Mouse (Mus musculus): ENCODE results near the gene Man2b2.

Man2b2 gene

GRCm38 (mm10) chr5:36831272-36831671, 819 bp upstream of the Man2b2 start:
- no peak for DNase-seq (ENCODE audit: low spot score)

- DNase-seq (ENCODE audit: low spot score), result no peak
Observed at GRCm38 (mm10) chr5:36829098-36829497, 1.4 kb downstream of the Man2b2 start.

- no peak for DNase-seq (ENCODE audit: low spot score)
Observed at GRCm38 (mm10) chr5:36822907-36823306, 7.5 kb downstream of the Man2b2 start.

- DNase-seq (ENCODE audit: low spot score), result peak; percentile 33
Observed at GRCm38 (mm10) chr5:36820142-36820541, 10.3 kb downstream of the Man2b2 start.

DNA sequence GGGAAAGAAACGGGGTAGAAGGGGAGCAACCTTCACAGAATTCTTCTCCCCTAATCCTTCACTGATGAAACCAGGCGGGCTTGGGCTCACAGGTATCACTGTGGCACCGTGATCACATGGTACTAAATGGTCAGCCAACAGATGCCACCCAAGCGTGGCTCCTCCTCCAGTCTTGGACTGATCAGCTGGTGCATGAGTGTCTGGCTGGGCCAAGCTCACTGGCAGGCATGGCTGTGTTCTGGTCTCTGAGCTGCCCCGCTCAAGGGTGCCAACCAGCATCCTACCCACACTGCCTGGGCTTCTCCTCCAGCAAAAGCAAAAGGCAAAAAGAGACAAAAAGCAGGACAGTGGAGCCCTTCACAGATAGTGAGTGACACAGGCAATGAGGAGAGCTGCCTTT, 10.7 kb downstream of the Man2b2 start:
- DNase-seq (ENCODE audit: low spot score), result no peak

DNA sequence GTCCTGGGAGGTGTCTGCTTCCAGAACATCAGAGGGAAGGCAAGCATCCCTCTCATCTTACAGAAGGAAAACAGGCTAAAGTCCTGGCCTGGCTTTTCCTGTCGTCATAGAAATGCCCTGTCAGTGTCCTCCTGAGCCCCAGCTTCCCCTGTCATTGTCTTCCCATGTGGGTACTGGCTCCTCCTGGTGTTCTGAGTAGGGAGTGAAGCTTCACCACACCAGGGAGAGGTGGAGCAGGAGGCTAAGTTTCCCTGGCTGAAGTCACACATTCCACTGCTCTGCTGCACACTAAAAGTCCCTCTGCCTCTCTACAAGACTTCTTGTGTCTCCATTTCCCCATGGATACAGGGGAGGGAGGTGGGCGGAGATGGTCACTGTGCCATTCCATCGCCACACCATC, 12.7 kb downstream of the Man2b2 start:
- no peak for DNase-seq (ENCODE audit: low spot score)

- DNase-seq (ENCODE audit: low spot score), result no peak
Observed at GRCm38 (mm10) chr5:36814554-36814953, 15.9 kb downstream of the Man2b2 start.

DNA sequence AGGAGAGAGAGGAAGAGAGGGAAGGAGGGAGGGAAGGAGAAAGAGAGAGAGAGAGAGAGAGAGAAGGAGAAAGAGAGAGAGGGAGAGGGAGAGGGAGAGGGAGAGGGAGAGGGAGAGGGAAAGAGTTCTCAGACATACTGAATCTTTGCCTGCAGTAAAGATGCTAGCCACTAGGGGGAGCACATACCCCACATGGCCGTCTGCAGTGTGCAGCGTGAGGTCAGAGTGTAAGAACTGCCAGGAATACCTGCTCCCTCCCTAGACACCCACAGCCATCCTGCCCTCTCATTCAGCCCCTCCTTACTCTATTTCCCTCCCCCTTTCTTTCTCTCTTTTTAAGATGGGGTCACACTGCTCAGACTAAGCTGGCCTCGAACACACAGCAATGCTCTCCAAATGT, 19.0 kb downstream of the Man2b2 start:
- DNase-seq (ENCODE audit: low spot score), result peak; percentile 69

DNA sequence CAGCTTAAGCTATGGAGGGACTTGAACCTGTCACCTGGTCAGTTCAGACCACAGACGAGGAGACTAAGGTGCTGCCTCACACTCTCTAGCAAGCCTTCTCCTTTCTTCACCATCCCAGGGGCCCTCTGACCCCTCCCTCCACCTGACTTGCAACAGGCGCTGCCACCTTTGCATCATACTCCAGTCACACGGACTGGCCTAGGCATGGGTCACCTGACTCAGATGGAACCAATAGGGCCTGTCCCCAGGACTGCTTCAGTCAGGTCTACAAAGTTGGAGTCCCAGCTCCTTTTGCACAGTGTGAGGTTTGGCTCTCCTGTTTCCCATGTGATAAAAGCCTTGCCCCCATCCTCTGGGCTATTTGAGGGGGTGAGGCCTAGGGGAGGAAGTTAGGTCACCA, 19.8 kb downstream of the Man2b2 start:
- DNase-seq (ENCODE audit: low spot score), result no peak

GRCm38 (mm10) chr5:36809123-36809522, 21.3 kb downstream of the Man2b2 start:
- DNase-seq (ENCODE audit: low spot score), result no peak

DNA sequence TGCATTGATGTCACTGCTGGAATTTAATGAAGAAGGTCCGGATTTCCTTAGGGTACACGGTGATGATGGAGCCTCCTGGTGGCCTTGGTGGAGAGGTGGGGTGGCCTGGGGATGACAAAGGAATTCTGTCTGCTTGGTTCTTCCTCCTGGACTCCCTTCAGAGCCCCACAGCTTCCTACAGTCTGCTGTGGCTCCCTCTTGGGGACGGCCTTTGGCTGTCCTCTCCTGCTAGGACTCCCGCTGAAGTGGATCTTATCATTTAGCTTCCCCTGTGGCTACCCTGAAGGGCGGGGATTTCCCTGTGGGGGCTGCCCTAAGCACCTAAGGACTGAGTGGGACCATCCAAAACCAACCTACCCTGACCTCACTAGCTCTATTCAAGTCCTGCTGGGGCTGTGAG, 23.3 kb downstream of the Man2b2 start:
- no peak for DNase-seq (ENCODE audit: low spot score)

DNA sequence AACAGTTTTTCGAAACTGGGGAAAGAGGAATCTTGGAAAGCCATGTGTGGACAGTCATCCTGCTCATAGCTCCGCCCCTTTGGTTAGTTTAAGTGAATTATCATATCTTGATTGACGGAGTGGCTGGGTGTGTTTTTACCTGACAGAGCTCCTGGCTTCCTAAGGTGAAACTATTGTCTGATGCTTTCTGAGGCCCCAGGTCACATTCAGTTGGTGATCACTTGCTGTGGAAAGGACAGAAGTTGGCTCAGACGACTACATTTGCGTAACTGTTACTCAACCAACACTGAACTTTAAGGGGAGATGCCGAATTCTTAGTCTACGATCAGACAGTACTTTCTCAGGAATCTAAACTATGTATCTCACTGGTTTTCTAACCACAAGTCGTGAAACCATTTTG, 33.2 kb downstream of the Man2b2 start:
- DNase-seq (ENCODE audit: low spot score), result no peak

DNA sequence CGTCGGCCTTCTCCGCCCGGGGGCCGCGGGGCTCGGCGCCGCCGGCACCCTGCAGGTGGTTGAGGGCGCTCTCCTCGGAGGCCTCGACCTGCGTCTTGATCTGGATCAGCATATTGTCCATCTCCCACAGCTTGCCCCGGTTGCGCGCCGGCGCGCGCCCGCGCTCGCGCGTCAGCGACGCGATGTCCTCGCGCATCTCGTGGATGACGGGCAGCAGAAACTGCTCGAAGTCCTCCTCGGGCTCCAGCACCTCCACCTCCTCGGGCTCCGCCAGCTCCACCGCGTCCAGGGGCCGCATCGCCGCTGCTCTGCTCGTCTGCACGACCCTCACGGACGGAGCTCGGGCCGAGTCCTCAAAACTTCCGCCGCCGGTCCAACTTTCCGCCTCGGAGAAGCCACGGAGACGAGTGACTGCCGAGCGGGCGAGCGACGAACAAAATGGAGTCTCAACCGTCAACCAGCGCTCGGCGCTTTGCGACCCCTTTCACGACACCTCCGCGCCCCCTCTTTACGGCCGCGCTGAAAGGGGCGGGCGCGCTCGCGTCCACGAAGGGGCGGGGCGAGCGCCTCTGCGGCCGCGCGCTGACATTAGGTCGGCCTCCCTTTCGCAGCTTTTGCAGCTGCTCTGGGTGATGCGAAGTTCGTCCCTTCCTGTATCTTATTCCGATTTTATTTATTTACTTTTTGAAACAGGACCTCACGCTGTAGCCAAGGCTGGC, 34.0 kb downstream of the Man2b2 start, which contains the start of gene Mrfap1:
Mrfap1 (minus strand) TSS at position 477 of the 719 bp plus-strand sequence.
- DNase-seq (ENCODE audit: low spot score), result peak; percentile 93

DNA sequence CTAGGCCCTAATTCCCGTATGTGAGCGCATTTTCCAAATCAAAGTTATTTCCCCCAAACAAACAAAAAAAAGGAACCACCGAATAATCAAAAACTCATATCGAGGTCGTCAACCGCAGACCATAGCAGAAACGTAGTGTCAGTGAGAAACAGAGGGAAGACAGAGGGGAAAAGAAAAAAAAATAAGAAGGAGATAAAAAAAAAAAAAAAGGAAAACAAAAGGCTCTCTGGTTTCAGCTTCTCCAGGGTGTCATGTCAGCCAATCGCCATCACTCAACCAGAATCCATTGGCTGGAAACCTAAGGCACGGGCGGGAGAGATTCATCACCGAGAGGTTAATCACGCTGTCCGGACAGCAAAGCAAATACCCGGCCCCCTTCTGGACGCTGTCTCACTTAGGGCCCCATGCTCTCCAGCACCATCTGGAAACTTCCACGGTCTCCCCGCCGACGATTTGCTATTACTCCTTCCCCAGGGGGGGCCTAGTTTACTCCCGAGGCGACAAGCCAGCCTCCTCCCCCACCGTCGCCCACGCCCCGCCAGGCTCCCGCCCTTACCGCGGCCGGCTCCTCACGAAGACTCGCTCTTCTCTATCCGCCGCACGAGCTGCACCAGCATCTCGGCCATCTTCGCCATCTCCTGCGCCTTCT, 34.7 kb downstream of the Man2b2 start:
- peak; percentile 68 for DNase-seq (ENCODE audit: low spot score)

- no peak for DNase-seq (ENCODE audit: low spot score)
Observed at GRCm38 (mm10) chr5:36791861-36792260, 38.6 kb downstream of the Man2b2 start.

DNA sequence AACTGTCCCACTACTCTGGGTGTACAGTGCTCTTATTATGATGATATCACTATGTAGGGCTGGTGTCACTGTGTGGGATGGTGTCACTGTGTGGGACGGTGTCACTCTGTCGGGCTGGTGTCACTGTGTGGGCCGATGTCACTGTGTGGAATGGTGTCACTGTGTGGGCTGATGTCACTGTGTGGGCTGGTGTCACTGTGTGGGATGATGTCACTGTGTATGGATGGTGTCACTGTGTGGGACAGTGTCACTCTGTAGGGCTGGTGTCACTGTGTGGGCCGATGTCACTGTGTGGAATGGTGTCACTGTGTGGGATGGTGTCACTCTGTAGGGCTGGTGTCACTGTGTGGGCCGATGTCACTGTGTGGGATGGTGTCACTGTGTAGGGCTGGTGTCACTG, 44.4 kb downstream of the Man2b2 start:
- DNase-seq (ENCODE audit: low spot score), result no peak

DNA sequence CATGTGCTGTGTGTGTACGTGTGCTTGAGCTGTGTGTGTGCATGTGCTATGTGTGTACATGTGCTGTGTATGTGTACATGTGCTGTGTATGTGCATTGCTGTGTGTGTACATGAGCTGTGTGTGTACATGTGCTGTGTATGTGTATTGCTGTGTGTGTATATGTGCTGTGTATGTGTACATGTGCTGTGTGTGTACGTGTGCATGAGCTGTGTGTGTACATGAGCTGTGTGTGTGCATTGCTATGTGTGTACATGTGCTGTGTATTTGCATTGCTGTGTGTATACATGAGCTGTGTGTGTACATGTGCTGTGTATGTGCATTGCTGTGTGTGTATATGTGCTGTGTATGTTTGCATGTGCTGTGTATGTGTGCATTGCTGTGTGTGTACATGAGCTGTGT, 50.9 kb downstream of the Man2b2 start:
- no peak for DNase-seq (ENCODE audit: low spot score)

DNA sequence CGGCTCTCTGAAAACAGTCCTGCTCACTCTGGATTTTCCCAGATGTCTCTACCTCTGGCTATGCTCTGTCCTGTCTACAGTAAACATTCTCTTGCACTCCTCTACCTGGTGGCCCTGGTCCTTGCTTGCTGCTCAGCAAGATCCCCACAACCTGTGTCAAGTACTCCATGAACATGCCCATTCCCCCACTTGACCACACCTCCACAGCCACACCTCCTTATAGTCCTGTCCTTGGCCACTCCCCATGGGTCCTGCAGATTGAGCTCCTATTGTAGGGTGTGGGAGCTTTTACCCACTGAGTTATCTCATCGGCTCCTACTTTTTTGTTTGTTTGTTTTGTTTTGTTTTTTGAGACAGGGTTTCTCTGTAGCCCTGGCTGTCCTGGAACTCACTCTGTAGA, 51.6 kb downstream of the Man2b2 start:
- DNase-seq (ENCODE audit: low spot score), result no peak

- no peak for DNase-seq (ENCODE audit: low spot score)
Observed at GRCm38 (mm10) chr5:36777186-36777585, 53.3 kb downstream of the Man2b2 start.

DNA sequence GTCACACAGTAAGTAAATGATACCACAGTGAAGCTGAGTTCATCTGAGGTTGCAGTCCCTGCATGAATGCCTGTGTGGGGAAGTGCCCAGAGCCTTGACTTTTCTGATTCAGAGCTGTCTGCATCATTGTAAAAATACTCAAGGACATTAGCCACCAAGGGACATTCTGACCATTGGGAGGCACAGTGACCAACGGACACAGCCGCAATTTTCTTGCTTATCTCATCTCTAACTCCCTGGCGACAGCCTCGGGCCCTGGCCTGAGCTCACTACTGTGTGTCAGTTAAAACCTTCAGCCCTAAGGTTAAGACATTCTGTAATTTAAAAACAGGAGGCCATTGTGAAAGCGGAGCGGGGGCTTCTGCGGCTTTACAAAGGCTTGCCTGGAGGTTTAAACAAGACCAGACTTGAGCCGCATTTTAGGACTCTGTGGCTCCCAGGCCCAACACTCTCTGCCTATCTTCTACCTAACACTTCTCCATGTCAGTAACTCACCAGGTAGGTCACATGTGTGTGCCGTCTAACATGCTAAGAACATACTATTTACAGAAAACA, 54.4 kb downstream of the Man2b2 start:
- DNase-seq (ENCODE audit: low spot score), result no peak

DNA sequence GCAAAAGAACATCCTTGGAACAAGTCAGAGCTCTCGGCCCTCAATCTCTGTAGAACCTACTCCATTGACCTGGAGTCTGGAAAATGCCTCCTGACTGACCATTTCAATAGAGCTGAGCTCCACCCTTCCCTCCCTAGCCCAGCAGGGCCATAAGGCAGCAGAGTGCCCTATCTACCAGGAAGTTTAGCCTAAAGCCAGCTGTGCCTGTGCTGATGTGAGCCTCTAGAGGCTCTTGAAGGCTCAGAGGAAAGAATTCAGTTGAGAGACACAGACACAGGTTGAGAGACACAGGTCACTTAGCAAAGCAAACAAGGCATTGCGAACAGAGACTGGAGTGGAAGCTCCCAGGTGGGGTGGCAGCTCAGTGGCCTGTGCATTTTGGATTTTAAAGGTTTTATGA, 55.1 kb downstream of the Man2b2 start:
- DNase-seq (ENCODE audit: low spot score), result no peak

DNA sequence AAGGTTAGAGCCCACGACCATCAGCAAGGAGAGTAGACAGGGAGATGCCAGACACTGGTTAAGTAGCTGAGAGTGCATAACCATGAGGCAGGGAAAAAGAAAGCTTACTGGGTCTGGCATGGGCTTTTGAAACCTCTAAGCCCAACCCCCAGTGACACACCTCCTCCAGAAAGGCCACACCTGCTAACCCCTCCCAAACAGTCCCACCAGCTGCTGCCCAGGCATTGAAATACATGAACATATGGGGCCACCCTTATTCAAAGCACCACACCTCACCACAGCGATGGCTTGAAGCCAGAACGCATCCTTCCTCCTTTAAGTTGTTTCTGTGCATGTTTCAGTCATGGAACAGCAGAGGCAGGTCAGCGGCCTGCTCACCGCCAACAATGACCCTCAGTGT, 57.9 kb downstream of the Man2b2 start:
- no peak for DNase-seq (ENCODE audit: low spot score)

DNA sequence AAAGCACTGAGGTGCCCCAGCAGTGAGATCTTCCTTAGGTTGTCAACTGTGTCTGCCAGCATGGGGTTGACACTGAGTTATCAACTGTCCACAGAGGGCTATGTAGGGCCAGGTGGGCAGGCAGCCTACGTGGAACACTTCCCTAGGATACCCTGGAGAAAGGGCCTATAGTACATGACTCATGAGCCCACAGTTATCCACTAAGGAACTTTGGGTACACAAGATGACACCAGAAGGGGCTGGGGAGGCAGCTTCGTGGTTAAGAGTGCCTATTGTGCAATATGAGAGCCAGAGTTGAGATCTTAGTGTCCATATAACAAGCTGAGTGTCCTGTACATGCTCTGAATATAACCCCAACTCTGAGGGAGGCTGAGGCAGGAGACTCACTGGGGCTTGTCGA, 60.9 kb downstream of the Man2b2 start:
- DNase-seq (ENCODE audit: low spot score), result no peak

Measured in urinary bladder, postnatal 14 days (tissue).